Mouse (Mus musculus) kidney, adult 2 months (tissue): ENCODE measurements at regions not wholly inside any gene's neighbourhood (a gene's known extent, or its start where the extent isn't known, plus 50 kb on each side); places are given as distances from the start of the nearest gene placed in this dataset.

Source experiments
- CTCF ChIP-seq: fragments of 200-500 bp; conservative IDR thresholded peaks from 2 replicates; pipeline ENCODE4 v1.5.1; 2011; ENCODE audit warnings: low read depth, mild to moderate bottlenecking, control low read depth, low read length, moderate library complexity, mixed read lengths; ENCODE audit not compliant: insufficient read depth, insufficient read length
- POLR2A ChIP-seq: fragments of 200-500 bp; IDR thresholded peaks from one replicate; pipeline ENCODE4 v1.6.1; 2011; ENCODE audit warnings: low read depth, low read length, control low read depth

DNA sequence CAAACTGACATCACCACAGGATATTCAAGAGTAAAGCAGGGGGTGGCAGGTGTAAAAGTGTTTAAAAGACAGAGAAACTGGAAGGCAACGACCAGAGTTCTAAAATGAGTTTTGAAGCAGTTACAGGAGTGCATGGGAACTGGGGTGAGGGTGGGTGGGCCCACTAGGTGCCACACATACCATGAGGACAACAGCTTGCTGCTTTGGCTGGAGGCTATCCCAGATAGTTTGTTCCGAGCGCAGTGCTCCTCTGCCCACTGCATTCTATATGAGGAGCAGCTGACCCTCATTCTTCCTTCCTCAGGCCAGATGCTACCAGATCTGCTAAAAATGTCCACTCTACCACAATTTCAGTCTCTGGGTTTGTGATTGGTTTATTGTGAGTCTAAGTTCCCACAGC is 234.6 kb upstream of the 4930412O13Rik start:
- TF ChIP-seq CTCF (no peak), POLR2A (no peak)
